In the genomic region with DNA sequence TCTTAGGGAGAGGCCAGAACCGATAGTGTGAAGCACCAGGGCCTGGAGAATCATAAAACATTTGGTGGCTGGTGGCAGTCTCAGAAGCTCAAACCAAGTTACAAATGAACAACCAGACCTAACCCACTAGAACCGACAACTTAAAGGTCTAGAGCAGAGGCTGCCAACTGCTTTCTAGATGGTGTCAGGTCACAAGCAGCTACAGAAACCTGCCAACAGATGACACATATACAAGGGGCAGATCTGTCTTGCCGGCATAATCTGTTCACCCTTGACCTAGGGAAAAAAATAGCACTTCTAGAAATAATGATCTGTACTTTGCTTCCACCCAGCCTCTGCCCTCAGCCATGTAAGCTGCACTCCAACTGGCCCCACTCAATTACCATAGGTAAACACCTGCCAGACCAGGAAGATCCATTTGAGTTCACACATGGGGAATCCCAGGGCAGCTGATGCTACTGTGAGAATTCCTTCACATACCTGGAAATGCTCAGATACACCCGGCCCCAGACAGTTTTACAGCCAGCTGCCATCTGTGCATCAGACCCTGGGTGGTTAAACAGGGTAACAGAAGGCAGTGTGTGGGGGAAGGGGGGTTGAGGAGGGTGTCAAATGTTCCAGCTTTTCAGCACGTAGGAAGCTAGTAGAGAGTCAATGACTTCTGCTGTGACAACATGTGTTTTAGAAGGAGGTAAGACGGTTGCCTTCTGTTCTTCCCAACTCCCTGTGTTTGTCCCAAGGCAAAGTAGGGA, we compare ENCODE assay signal across 14 mouse cellular contexts. TPM values are rescaled to one million over a fixed set of nuclear protein-coding genes. Genes with fewer than 3 reads are reported as not detected.
DNase-seq lines count a peak whose midpoint lies in the region; ATAC-seq and TF ChIP-seq lines count a peak whose summit lies in the region.
"Had no signal": no experiment of that assay in that cellular context is flagged by ENCODE, and none has a peak within 500 bp of the region (broad histone marks: within the 10 kb centered on the region; RNA-seq: fewer than 3 reads in every experiment).

No protein-coding gene starts in this region.

- no peak for TF ChIP-seq CTCF in kidney, adult 2 months (conservative IDR thresholded peaks at IDR 0.05; ENCODE audit: insufficient read depth, insufficient read length, low read depth, low read length)

- H3K4me1 ChIP-seq in forebrain, embryonic 14.5 days (ENCODE audit: control insufficient read depth, insufficient read depth, low read length) = no peaks in the 10 kb centered on the region
- H3K4me1 ChIP-seq in forebrain, embryonic 11.5 days (replicated peaks; ENCODE audit: control insufficient read depth, insufficient read depth, low read length) = no peaks in the 10 kb centered on the region
- H3K4me1 ChIP-seq in kidney, adult 2 months (ENCODE audit: control insufficient read depth, insufficient read depth, low read length) = no peaks in the 10 kb centered on the region
- H3K4me1 ChIP-seq: embryonic facial prominence, embryonic 13.5 days had no signal

- no peaks in the 10 kb centered on the region for H3K9me3 ChIP-seq in forebrain, embryonic 14.5 days (replicated peaks; ENCODE audit: control insufficient read depth, low read length)
- H3K9me3 ChIP-seq in forebrain, embryonic 11.5 days (ENCODE audit: control insufficient read depth, low read length) = no peaks in the 10 kb centered on the region
- H3K9me3 ChIP-seq: embryonic facial prominence, embryonic 13.5 days; limb, embryonic 12.5 days had no signal

- H3K4me2 ChIP-seq in forebrain, embryonic 14.5 days (ENCODE audit: low read length) = no peak overlapping the region
- H3K4me2 ChIP-seq in forebrain, embryonic 11.5 days (ENCODE audit: low read depth, low read length, severe bottlenecking) = no peak overlapping the region
- H3K4me2 ChIP-seq: embryonic facial prominence, embryonic 13.5 days; limb, embryonic 12.5 days had no signal

- no peak for TF ChIP-seq POLR2A in kidney, adult 2 months (IDR thresholded peaks at IDR 0.05; ENCODE audit: low read depth, low read length)

- peak; percentile 52 for DNase-seq in forebrain, embryonic 14.5 days (ENCODE audit: low spot score)
- DNase-seq in forebrain, embryonic 11.5 days (ENCODE audit: low spot score) = no peak
- peak; percentile 22 for DNase-seq in kidney, postnatal 14 days
- no peak for DNase-seq in kidney, adult 2 months
- peak; percentile 76 for DNase-seq in cerebellum, adult 9-10 months
- DNase-seq in layer of hippocampus, adult 9-11 months = peak; percentile 70
- DNase-seq: adrenal gland, postnatal 36 days; right cerebral cortex, postnatal 14 days had no signal

- H3K27ac ChIP-seq in forebrain, embryonic 14.5 days (ENCODE audit: low read depth, low read length) = no peak overlapping the region
- H3K27ac ChIP-seq in forebrain, embryonic 11.5 days (ENCODE audit: low read depth, low read length) = no peak overlapping the region
- no peak overlapping the region for H3K27ac ChIP-seq in kidney, adult 2 months (ENCODE audit: insufficient read depth, low read depth, low read length)
- H3K27ac ChIP-seq: embryonic facial prominence, embryonic 13.5 days; limb, embryonic 12.5 days had no signal

- no peak overlapping the region for H3K4me3 ChIP-seq in forebrain, embryonic 14.5 days (ENCODE audit: low read depth, low read length)
- no peak overlapping the region for H3K4me3 ChIP-seq in forebrain, embryonic 11.5 days (ENCODE audit: low read depth, low read length)
- no peak overlapping the region for H3K4me3 ChIP-seq in kidney, adult 2 months (ENCODE audit: insufficient read depth, low read depth, low read length)
- H3K4me3 ChIP-seq: embryonic facial prominence, embryonic 13.5 days; limb, embryonic 12.5 days had no signal

- ATAC-seq in forebrain, embryonic 14.5 days = no peak; the same call in 1 of the 2 replicates
- no peak for ATAC-seq in forebrain, embryonic 11.5 days (replicated peaks; ENCODE audit: low FRiP score)
- ATAC-seq in erythroid progenitor cell, adult 5-6 weeks (replicated peaks; ENCODE audit: low FRiP score, poor library complexity, severe bottlenecking) = no peak
- ATAC-seq in CD4-positive, CD25-positive, alpha-beta regulatory T cell, adult 4 months = no peak

- H3K27me3 ChIP-seq in forebrain, embryonic 14.5 days (replicated peaks; ENCODE audit: control insufficient read depth, insufficient read depth, low read length) = no peaks in the 10 kb centered on the region
- no peaks in the 10 kb centered on the region for H3K27me3 ChIP-seq in forebrain, embryonic 11.5 days (ENCODE audit: control insufficient read depth, insufficient read depth, low read length)
- H3K27me3 ChIP-seq in kidney, adult 2 months (replicated peaks; ENCODE audit: control insufficient read depth, insufficient read depth, low read length) = no peaks in the 10 kb centered on the region
- H3K27me3 ChIP-seq: embryonic facial prominence, embryonic 13.5 days; limb, embryonic 12.5 days had no signal

- H3K9ac ChIP-seq in forebrain, embryonic 14.5 days (ENCODE audit: low read length) = no peak overlapping the region
- no peak overlapping the region for H3K9ac ChIP-seq in forebrain, embryonic 11.5 days (ENCODE audit: low read length)
- H3K9ac ChIP-seq: embryonic facial prominence, embryonic 13.5 days; limb, embryonic 12.5 days had no signal

- 69% methylated on average over 6 of the region's 6 CpGs for whole genome bisulfite sequencing in forebrain, embryonic 14.5 days
- WGBS in forebrain, embryonic 11.5 days = 79% methylated on average over 6 of the region's 6 CpGs
- 31% methylated on average over 6 of the region's 6 CpGs for WGBS in kidney, adult 2 months

- peaks cover 72% of the 10 kb centered on the region for H3K36me3 ChIP-seq in forebrain, embryonic 14.5 days (ENCODE audit: control insufficient read depth, insufficient read depth, low read length)
- peaks cover 4% of the 10 kb centered on the region for H3K36me3 ChIP-seq in forebrain, embryonic 11.5 days (ENCODE audit: control insufficient read depth, insufficient read depth, low read length)
- peaks cover 2% of the 10 kb centered on the region; the same call in 1 of the 2 replicates for H3K36me3 ChIP-seq in kidney, adult 2 months (ENCODE audit: control insufficient read depth, insufficient read depth, low read length)

RNA-seq across cellular contexts. Expression of gene Tmem101, which starts 9.9 kb away (rescaled TPM):
- polyA plus RNA-seq in forebrain, embryonic 14.5 days (2014; fragmentation: Nextera tagmentation; extraction: Ambion mirVana) = 32.5 and 33.6 TPM in 2 replicates
- polyA plus RNA-seq in forebrain, embryonic 11.5 days (2014; fragmentation: Nextera tagmentation; extraction: Ambion mirVana) = 35.7 and 38.9 TPM in 2 replicates
- 17.7 and 18.3 TPM in 2 replicates for polyA plus RNA-seq in kidney, adult 2 months (2012; rRNA removed)
- 1.1 and 1.3 TPM in 2 replicates for total RNA-seq in erythroid progenitor cell, adult 5-6 weeks (2015; ENCODE audit: low replicate concordance)
- 2.9 and 5.1 TPM in 2 replicates for total RNA-seq in erythroid progenitor cell, adult 5-6 weeks (2017; ENCODE audit: low replicate concordance)
- polyA plus RNA-seq in CD4-positive, CD25-positive, alpha-beta regulatory T cell, adult 4 months (2017; shearing (Covaris generic)) = 10 to 100 TPM; 10.8 to 19.6 TPM

RNA-seq across cellular contexts. Expression of gene Lsm12, which starts 18.9 kb away (rescaled TPM):
- 83.1 and 93.7 TPM in 2 replicates for polyA plus RNA-seq in forebrain, embryonic 14.5 days (2014; fragmentation: Nextera tagmentation; extraction: Ambion mirVana)
- polyA plus RNA-seq in forebrain, embryonic 11.5 days (2014; fragmentation: Nextera tagmentation; extraction: Ambion mirVana) = 73.2 and 78.7 TPM in 2 replicates
- polyA plus RNA-seq in kidney, adult 2 months (2012; rRNA removed) = 33.0 and 39.6 TPM in 2 replicates
- total RNA-seq in erythroid progenitor cell, adult 5-6 weeks (2015; ENCODE audit: low replicate concordance) = 60.8 and 82.5 TPM in 2 replicates
- total RNA-seq in erythroid progenitor cell, adult 5-6 weeks (2017; ENCODE audit: low replicate concordance) = 28.0 and 39.7 TPM in 2 replicates
- 10 to 100 TPM; 33.4 to 69.4 TPM for polyA plus RNA-seq in CD4-positive, CD25-positive, alpha-beta regulatory T cell, adult 4 months (2017; shearing (Covaris generic))

RNA-seq across cellular contexts. Expression of gene Nags, which starts 20.8 kb away (rescaled TPM):
- polyA plus RNA-seq in forebrain, embryonic 14.5 days (2014; fragmentation: Nextera tagmentation; extraction: Ambion mirVana) = 0.14 and 0.17 TPM in 2 replicates
- not detected in 2 replicates for polyA plus RNA-seq in forebrain, embryonic 11.5 days (2014; fragmentation: Nextera tagmentation; extraction: Ambion mirVana)
- polyA plus RNA-seq in kidney, adult 2 months (2012; rRNA removed) = 0.23 and 0.39 TPM in 2 replicates
- total RNA-seq in erythroid progenitor cell, adult 5-6 weeks (2015; ENCODE audit: low replicate concordance) = 3.8 TPM in 1 of 2 replicates, not detected in the other
- not detected in 2 replicates for total RNA-seq in erythroid progenitor cell, adult 5-6 weeks (2017; ENCODE audit: low replicate concordance)
- not detected for polyA plus RNA-seq in CD4-positive, CD25-positive, alpha-beta regulatory T cell, adult 4 months (2017; shearing (Covaris generic))
- polyA plus RNA-seq: embryonic facial prominence, embryonic 13.5 days; neural tube, embryonic 11.5 days had no signal

RNA-seq across cellular contexts. Expression of gene G6pc3, which starts 23.3 kb away (rescaled TPM):
- polyA plus RNA-seq in forebrain, embryonic 14.5 days (2014; fragmentation: Nextera tagmentation; extraction: Ambion mirVana) = 24.6 and 24.8 TPM in 2 replicates
- polyA plus RNA-seq in forebrain, embryonic 11.5 days (2014; fragmentation: Nextera tagmentation; extraction: Ambion mirVana) = 30.6 and 32.2 TPM in 2 replicates
- polyA plus RNA-seq in kidney, adult 2 months (2012; rRNA removed) = 127 and 138 TPM in 2 replicates
- total RNA-seq in erythroid progenitor cell, adult 5-6 weeks (2015; ENCODE audit: low replicate concordance) = 4.0 and 14.3 TPM in 2 replicates
- total RNA-seq in erythroid progenitor cell, adult 5-6 weeks (2017; ENCODE audit: low replicate concordance) = 4.4 and 8.6 TPM in 2 replicates
- 10 to 100 TPM; 29.1 to 53.9 TPM for polyA plus RNA-seq in CD4-positive, CD25-positive, alpha-beta regulatory T cell, adult 4 months (2017; shearing (Covaris generic))

RNA-seq across cellular contexts. Expression of gene Pyy, which starts 58.5 kb away (rescaled TPM):
- not detected in 2 replicates for polyA plus RNA-seq in forebrain, embryonic 14.5 days (2014; fragmentation: Nextera tagmentation; extraction: Ambion mirVana)
- polyA plus RNA-seq in forebrain, embryonic 11.5 days (2014; fragmentation: Nextera tagmentation; extraction: Ambion mirVana) = not detected in 2 replicates
- not detected in 2 replicates for polyA plus RNA-seq in kidney, adult 2 months (2012; rRNA removed)
- not detected in 2 replicates for total RNA-seq in erythroid progenitor cell, adult 5-6 weeks (2015; ENCODE audit: low replicate concordance)
- not detected in 2 replicates for total RNA-seq in erythroid progenitor cell, adult 5-6 weeks (2017; ENCODE audit: low replicate concordance)
- not detected for polyA plus RNA-seq in CD4-positive, CD25-positive, alpha-beta regulatory T cell, adult 4 months (2017; shearing (Covaris generic))
- total RNA-seq: adrenal gland, postnatal 36 days; megakaryocyte progenitor cell, adult 5-6 weeks had no signal
- polyA plus RNA-seq: embryonic facial prominence, embryonic 13.5 days; limb, embryonic 12.5 days; neural tube, embryonic 11.5 days had no signal

Comparison
In these comparisons a context has a peak if more than half of its experiments do, and no peak if none do; other contexts are left out.
1. DNase-seq: peak in forebrain, embryonic 14.5 days (single experiment), kidney, postnatal 14 days (single experiment), cerebellum, adult 9-10 months (single experiment) and layer of hippocampus, adult 9-11 months (single experiment); none in forebrain, embryonic 11.5 days (single experiment) and kidney, adult 2 months (single experiment).